7 mouse cellular contexts compared by ENCODE assay signal in genomic region chr6:17170782-17171272, GRCm38 (mm10).
A peak's percentile ranks its signal among the peaks of the same experiment; 100 is the strongest.
DNase-seq lines count a peak whose midpoint lies in the region; ATAC-seq and TF ChIP-seq lines count a peak whose summit lies in the region.

No protein-coding gene starts in this region.

- H3K4me1 ChIP-seq in lung, embryonic 14.5 days (ENCODE audit: insufficient read depth) = peaks cover 25% of the 10 kb centered on the region
- H3K4me1 ChIP-seq in forebrain, embryonic 16.5 days (replicated peaks; ENCODE audit: control insufficient read depth, insufficient read depth, low read length) = peaks cover 18% of the 10 kb centered on the region
- peaks cover 16% of the 10 kb centered on the region for H3K4me1 ChIP-seq in hindbrain, embryonic 16.5 days (ENCODE audit: control insufficient read depth, insufficient read depth, low read depth, low read length)

- no peak overlapping the region for H3K4me3 ChIP-seq in lung, embryonic 14.5 days (ENCODE audit: low read depth, low read length)
- H3K4me3 ChIP-seq in forebrain, embryonic 16.5 days (replicated peaks; ENCODE audit: low read length) = no peak overlapping the region
- H3K4me3 ChIP-seq in hindbrain, embryonic 16.5 days (ENCODE audit: low read length) = peak overlapping the region; percentile 15; the same call in 1 of the 2 replicates
- H3K4me3 ChIP-seq in myocyte = peak overlapping the region; percentile 19

- TF ChIP-seq CTCF in lung, embryonic 14.5 days (IDR thresholded peaks at IDR 0.05; ENCODE audit: low read depth) = no peak

- H3K9ac ChIP-seq in lung, embryonic 14.5 days = no peak overlapping the region
- no peak overlapping the region for H3K9ac ChIP-seq in forebrain, embryonic 16.5 days (replicated peaks; ENCODE audit: low read depth, low read length)
- H3K9ac ChIP-seq in hindbrain, embryonic 16.5 days (ENCODE audit: low read depth, low read length) = peak overlapping the region; percentile 27

- peak; percentile 43 for ATAC-seq in lung, embryonic 14.5 days (ENCODE audit: insufficient read depth)
- peak; percentile 12 for ATAC-seq in forebrain, embryonic 16.5 days
- ATAC-seq in hindbrain, embryonic 16.5 days = peak; percentile 28

- no peaks in the 10 kb centered on the region for H3K9me3 ChIP-seq in lung, embryonic 14.5 days (ENCODE audit: low read depth, low read length)
- no peaks in the 10 kb centered on the region for H3K9me3 ChIP-seq in forebrain, embryonic 16.5 days (ENCODE audit: control insufficient read depth, low read length)
- H3K9me3 ChIP-seq in hindbrain, embryonic 16.5 days (ENCODE audit: control insufficient read depth, low read length) = no peaks in the 10 kb centered on the region

- peak overlapping the region; percentile 72 for H3K27ac ChIP-seq in lung, embryonic 14.5 days (ENCODE audit: low read depth)
- H3K27ac ChIP-seq in forebrain, embryonic 16.5 days (ENCODE audit: low read length) = peak overlapping the region; percentile 25; the same call in 1 of the 2 replicates
- peak overlapping the region; percentile 71 for H3K27ac ChIP-seq in hindbrain, embryonic 16.5 days (ENCODE audit: low read depth, low read length)

- no peaks in the 10 kb centered on the region for H3K79me2 ChIP-seq in myocyte (ENCODE audit: control insufficient read depth, insufficient read depth)

- H3K4me2 ChIP-seq in lung, embryonic 14.5 days = peak overlapping the region; percentile 46
- H3K4me2 ChIP-seq in forebrain, embryonic 16.5 days (ENCODE audit: low read length) = peak overlapping the region; percentile 36
- H3K4me2 ChIP-seq in hindbrain, embryonic 16.5 days (ENCODE audit: low read length) = peak overlapping the region; percentile 38
- H3K4me2 ChIP-seq in myocyte (ENCODE audit: low read depth) = peak overlapping the region; percentile 89

- H3ac ChIP-seq in myocyte (ENCODE audit: control insufficient read depth, insufficient read length) = no peak overlapping the region

- no peak for TF ChIP-seq POLR2A in myocyte (IDR thresholded peaks at IDR 0.05; ENCODE audit: insufficient read length, low read depth)

- no peak for DNase-seq in lung, embryonic 14.5 days
- DNase-seq in lung, postnatal 10 days = no peak
- DNase-seq in B cell, adult 2 months = no peak
- no peak for DNase-seq in thymus, postnatal 0 days (ENCODE audit: low spot score)

- WGBS in lung, embryonic 14.5 days = 17% methylated on average over 7 of the region's 7 CpGs
- WGBS in forebrain, embryonic 16.5 days = 10% methylated on average over 7 of the region's 7 CpGs
- 27% methylated on average over 7 of the region's 7 CpGs for WGBS in hindbrain, embryonic 16.5 days

- H3K27me3 ChIP-seq in lung, embryonic 14.5 days (ENCODE audit: insufficient read depth, low read length) = no peaks in the 10 kb centered on the region
- no peaks in the 10 kb centered on the region for H3K27me3 ChIP-seq in forebrain, embryonic 16.5 days (replicated peaks; ENCODE audit: control insufficient read depth, insufficient read depth, low read length)
- H3K27me3 ChIP-seq in hindbrain, embryonic 16.5 days (replicated peaks; ENCODE audit: control insufficient read depth, insufficient read depth, low read length) = no peaks in the 10 kb centered on the region
- H3K27me3 ChIP-seq in myocyte (ENCODE audit: control insufficient read depth, insufficient read depth, insufficient read length) = no peaks in the 10 kb centered on the region

- no peaks in the 10 kb centered on the region for H3K36me3 ChIP-seq in lung, embryonic 14.5 days (ENCODE audit: insufficient read depth)
- no peaks in the 10 kb centered on the region for H3K36me3 ChIP-seq in forebrain, embryonic 16.5 days (ENCODE audit: control insufficient read depth, insufficient read depth)
- H3K36me3 ChIP-seq in hindbrain, embryonic 16.5 days (ENCODE audit: control insufficient read depth, insufficient read depth, low read length) = no peaks in the 10 kb centered on the region
- H3K36me3 ChIP-seq in myocyte (ENCODE audit: control insufficient read depth, insufficient read depth) = no peaks in the 10 kb centered on the region

TF ChIP-seq in myocyte, 11 proteins besides CTCF, POLR2A, EP300 and RAD21:
- TF ChIP-seq CEBPB (IDR thresholded peaks at IDR 0.05; ENCODE audit: insufficient read depth, poor library complexity, severe bottlenecking) (no peak), MYOG (IDR thresholded peaks at IDR 0.05; ENCODE audit: control insufficient read depth in 1 of 3, insufficient read depth in 1 of 3, insufficient read length in 2 of 3, low read depth in 2 of 3) (no peak), E2F4 (IDR thresholded peaks at IDR 0.05; ENCODE audit: insufficient read depth) (no peak), TCF3 (IDR thresholded peaks at IDR 0.05; ENCODE audit: insufficient read length, low read depth) (no peak)

Comparison
In these comparisons a context has a peak if more than half of its experiments do, and no peak if none do; other contexts are left out.
1. H3K4me2 ChIP-seq: peak in every context shown above with its lines; median percentile 89 in myocyte; 46 in lung, embryonic 14.5 days; 38 in hindbrain, embryonic 16.5 days; 36 in forebrain, embryonic 16.5 days.
2. H3K4me3 ChIP-seq: peak in hindbrain, embryonic 16.5 days (single experiment) and myocyte (single experiment); none in lung, embryonic 14.5 days (single experiment) and forebrain, embryonic 16.5 days (single experiment).
3. Peak in every context shown above with its lines, with median percentiles within 50 percentile points of each other: ATAC-seq and H3K27ac ChIP-seq.